Comparison of ENCODE assay signal across 17 mouse cellular contexts in genomic region chr6:50991528-50992125, GRCm38 (mm10).
A peak's percentile ranks its signal among the peaks of the same experiment; 100 is the strongest.
DNase-seq lines count a peak whose midpoint lies in the region; ATAC-seq and TF ChIP-seq lines count a peak whose summit lies in the region.
"Had no signal": no experiment of that assay in that cellular context is flagged by ENCODE, and none has a peak within 500 bp of the region (broad histone marks: within the 10 kb centered on the region; RNA-seq: fewer than 3 reads in every experiment).

No protein-coding gene starts in this region.

- ATAC-seq in heart, embryonic 12.5 days (ENCODE audit: insufficient number of reproducible peaks, low FRiP score): peak; percentile 64; the same call in 1 of the 2 replicates
- no peak for ATAC-seq in hindbrain, embryonic 12.5 days (ENCODE audit: low FRiP score)
- ATAC-seq in hindbrain, embryonic 14.5 days (ENCODE audit: low FRiP score): no peak
- no peak for ATAC-seq in embryonic facial prominence, embryonic 13.5 days (ENCODE audit: insufficient number of reproducible peaks, insufficient read depth, low FRiP score, low TSS enrichment, low read depth)
- peak; percentile 19 for ATAC-seq in limb, embryonic 14.5 days (ENCODE audit: low FRiP score, low read depth)

- WGBS in heart, embryonic 12.5 days: 47% methylated on average over 8 of the region's 8 CpGs
- WGBS in hindbrain, embryonic 12.5 days: 81% methylated on average over 8 of the region's 8 CpGs
- WGBS in hindbrain, embryonic 14.5 days: 77% methylated on average over 8 of the region's 8 CpGs
- 67% methylated on average over 8 of the region's 8 CpGs for WGBS in embryonic facial prominence, embryonic 13.5 days
- WGBS in limb, embryonic 14.5 days: 54% methylated on average over 8 of the region's 8 CpGs

- H3K27ac ChIP-seq in heart, embryonic 12.5 days (ENCODE audit: poor library complexity, severe bottlenecking): peak overlapping the region; percentile 75
- H3K27ac ChIP-seq in hindbrain, embryonic 12.5 days: 0 out of 2 replicates have a peak overlapping the region, but pooled peaks have one; percentile 32
- no peak overlapping the region for H3K27ac ChIP-seq in hindbrain, embryonic 14.5 days
- peak overlapping the region; percentile 86 for H3K27ac ChIP-seq in embryonic facial prominence, embryonic 13.5 days
- no peak overlapping the region for H3K27ac ChIP-seq in limb, embryonic 14.5 days (replicated peaks; ENCODE audit: low read depth, low read length)
- H3K27ac ChIP-seq: forebrain, embryonic 12.5 days; liver, embryonic 13.5 days had no signal

- H3K4me2 ChIP-seq in heart, embryonic 12.5 days: no peak overlapping the region
- H3K4me2 ChIP-seq in hindbrain, embryonic 12.5 days (replicated peaks): no peak overlapping the region
- H3K4me2 ChIP-seq in hindbrain, embryonic 14.5 days (replicated peaks): no peak overlapping the region
- H3K4me2 ChIP-seq in embryonic facial prominence, embryonic 13.5 days: no peak overlapping the region
- no peak overlapping the region for H3K4me2 ChIP-seq in limb, embryonic 14.5 days (replicated peaks; ENCODE audit: low read depth, low read length, severe bottlenecking)
- H3K4me2 ChIP-seq: forebrain, embryonic 12.5 days; liver, embryonic 13.5 days; lung, embryonic 14.5 days had no signal

- no peak for DNase-seq in heart, adult 18-20 months
- DNase-seq in hindbrain, embryonic 14.5 days (ENCODE audit: low spot score): no peak
- no peak for DNase-seq in limb, embryonic 14.5 days (ENCODE audit: low spot score)
- DNase-seq in urinary bladder, adult 2 months (ENCODE audit: low spot score): no peak
- no peak for DNase-seq in kidney, postnatal 25 days
- DNase-seq: B cell, adult 2 months; cerebellum, adult 2 months; kidney, adult 2 months; kidney, postnatal 14 days; liver, embryonic 13.5 days; lung, embryonic 14.5 days; lung, postnatal 4 days; right cerebral cortex, adult 18-20 months had no signal

- H3K9me3 ChIP-seq in heart, embryonic 12.5 days (replicated peaks): no peaks in the 10 kb centered on the region
- H3K9me3 ChIP-seq in hindbrain, embryonic 12.5 days (replicated peaks): no peaks in the 10 kb centered on the region
- H3K9me3 ChIP-seq in hindbrain, embryonic 14.5 days (ENCODE audit: control insufficient read depth, low read length): no peaks in the 10 kb centered on the region
- no peaks in the 10 kb centered on the region for H3K9me3 ChIP-seq in embryonic facial prominence, embryonic 13.5 days
- H3K9me3 ChIP-seq in limb, embryonic 14.5 days (ENCODE audit: control insufficient read depth, low read length): no peaks in the 10 kb centered on the region
- H3K9me3 ChIP-seq: forebrain, embryonic 12.5 days; liver, embryonic 13.5 days had no signal

- H3K9ac ChIP-seq in heart, embryonic 12.5 days: no peak overlapping the region
- no peak overlapping the region for H3K9ac ChIP-seq in hindbrain, embryonic 12.5 days
- no peak overlapping the region for H3K9ac ChIP-seq in hindbrain, embryonic 14.5 days
- H3K9ac ChIP-seq in embryonic facial prominence, embryonic 13.5 days: no peak overlapping the region
- no peak overlapping the region for H3K9ac ChIP-seq in limb, embryonic 14.5 days (ENCODE audit: low read depth, low read length, severe bottlenecking)
- H3K9ac ChIP-seq: forebrain, embryonic 12.5 days; liver, embryonic 13.5 days; lung, embryonic 14.5 days had no signal

- H3K4me1 ChIP-seq in heart, embryonic 12.5 days (replicated peaks): peaks cover 13% of the 10 kb centered on the region
- peaks cover 7% of the 10 kb centered on the region for H3K4me1 ChIP-seq in hindbrain, embryonic 12.5 days
- H3K4me1 ChIP-seq in hindbrain, embryonic 14.5 days (replicated peaks; ENCODE audit: control insufficient read depth, insufficient read depth, low read length): 0 out of 2 replicates have a peak, but pooled peaks cover 4% of the 10 kb centered on the region
- H3K4me1 ChIP-seq in embryonic facial prominence, embryonic 13.5 days: peaks cover 14% of the 10 kb centered on the region
- H3K4me1 ChIP-seq in limb, embryonic 14.5 days (ENCODE audit: control insufficient read depth, insufficient read depth, low read length): peaks cover 12% of the 10 kb centered on the region
- H3K4me1 ChIP-seq: liver, embryonic 13.5 days had no signal

- no peak for TF ChIP-seq POLR2A in limb, embryonic 14.5 days (IDR thresholded peaks at IDR 0.05; ENCODE audit: borderline replicate concordance, extremely low read depth, insufficient read depth, insufficient read length)

- 0 out of 2 replicates have a peak, but pooled peaks cover 2% of the 10 kb centered on the region for H3K27me3 ChIP-seq in heart, embryonic 12.5 days (replicated peaks)
- H3K27me3 ChIP-seq in hindbrain, embryonic 12.5 days: no peaks in the 10 kb centered on the region
- no peaks in the 10 kb centered on the region for H3K27me3 ChIP-seq in hindbrain, embryonic 14.5 days (ENCODE audit: control insufficient read depth, insufficient read depth, low read length)
- no peaks in the 10 kb centered on the region for H3K27me3 ChIP-seq in embryonic facial prominence, embryonic 13.5 days
- H3K27me3 ChIP-seq in limb, embryonic 14.5 days (ENCODE audit: control insufficient read depth, insufficient read depth, low read length): no peaks in the 10 kb centered on the region
- H3K27me3 ChIP-seq: liver, embryonic 13.5 days had no signal

- no peak overlapping the region for H3K4me3 ChIP-seq in heart, embryonic 12.5 days
- no peak overlapping the region for H3K4me3 ChIP-seq in hindbrain, embryonic 12.5 days
- H3K4me3 ChIP-seq in hindbrain, embryonic 14.5 days (replicated peaks; ENCODE audit: low read length): no peak overlapping the region
- no peak overlapping the region for H3K4me3 ChIP-seq in embryonic facial prominence, embryonic 13.5 days
- no peak overlapping the region for H3K4me3 ChIP-seq in limb, embryonic 14.5 days (replicated peaks; ENCODE audit: low read length)
- H3K4me3 ChIP-seq: forebrain, embryonic 12.5 days; liver, embryonic 13.5 days had no signal

- no peaks in the 10 kb centered on the region for H3K36me3 ChIP-seq in heart, embryonic 12.5 days
- no peaks in the 10 kb centered on the region for H3K36me3 ChIP-seq in hindbrain, embryonic 12.5 days
- no peaks in the 10 kb centered on the region for H3K36me3 ChIP-seq in hindbrain, embryonic 14.5 days (replicated peaks; ENCODE audit: control insufficient read depth, insufficient read depth)
- H3K36me3 ChIP-seq in embryonic facial prominence, embryonic 13.5 days: no peaks in the 10 kb centered on the region
- no peaks in the 10 kb centered on the region for H3K36me3 ChIP-seq in limb, embryonic 14.5 days (ENCODE audit: control insufficient read depth, insufficient read depth, low read length)
- H3K36me3 ChIP-seq: forebrain, embryonic 12.5 days; liver, embryonic 13.5 days had no signal

Comparison
In these comparisons a context has a peak if more than half of its experiments do, and no peak if none do; other contexts are left out.
1. H3K27ac ChIP-seq: peak in heart, embryonic 12.5 days (single experiment), hindbrain, embryonic 12.5 days (single experiment) and embryonic facial prominence, embryonic 13.5 days (single experiment); none in hindbrain, embryonic 14.5 days (single experiment) and limb, embryonic 14.5 days (single experiment).
2. ATAC-seq: peak in heart, embryonic 12.5 days (single experiment) and limb, embryonic 14.5 days (single experiment); none in hindbrain, embryonic 12.5 days (single experiment), hindbrain, embryonic 14.5 days (single experiment) and embryonic facial prominence, embryonic 13.5 days (single experiment).